Mouse (Mus musculus): Measurements from ENCODE around the gene Rabgap1l.
"Not testable (repeated sequence)": the region's sequence is repeated elsewhere in the genome, so short reads cannot be mapped to it uniquely, and the experiment has no call there.

The Rabgap1l gene

DNA sequence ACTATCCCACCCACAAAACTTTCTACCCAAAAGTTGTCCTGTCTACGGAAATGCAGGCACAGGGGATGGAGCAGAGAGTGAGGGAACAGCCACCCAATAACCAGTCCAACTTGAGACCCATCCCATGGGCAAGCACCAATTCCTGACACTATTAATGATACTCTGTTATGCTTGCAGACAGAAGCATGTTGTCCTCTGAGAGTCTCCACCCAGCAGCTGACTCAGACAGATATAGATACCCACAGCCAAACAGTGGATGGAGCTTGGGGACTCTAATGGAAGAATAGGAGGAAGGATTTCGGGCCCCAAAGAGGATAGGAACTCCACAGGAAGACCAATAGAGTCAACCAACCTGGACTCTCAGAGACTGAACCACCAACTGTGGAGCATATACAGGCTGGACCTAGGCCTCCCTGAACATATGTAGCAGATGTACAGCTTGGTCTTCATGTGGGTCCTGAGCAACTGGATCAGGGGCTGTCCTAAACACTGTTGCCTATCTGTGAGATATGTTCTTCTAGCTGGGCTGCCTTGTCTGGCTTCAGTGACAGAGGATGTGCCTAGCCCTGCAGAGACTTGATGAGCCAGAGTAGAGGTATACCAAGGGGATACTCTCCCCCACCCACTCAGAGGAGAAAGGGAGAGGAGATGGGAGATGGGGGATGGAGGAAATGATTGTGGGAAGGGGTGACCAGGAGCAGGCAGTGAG, 510.7 kb downstream of the Rabgap1l start:
- DNase-seq (ENCODE audit: low spot score): not testable (repeated sequence)

DNA sequence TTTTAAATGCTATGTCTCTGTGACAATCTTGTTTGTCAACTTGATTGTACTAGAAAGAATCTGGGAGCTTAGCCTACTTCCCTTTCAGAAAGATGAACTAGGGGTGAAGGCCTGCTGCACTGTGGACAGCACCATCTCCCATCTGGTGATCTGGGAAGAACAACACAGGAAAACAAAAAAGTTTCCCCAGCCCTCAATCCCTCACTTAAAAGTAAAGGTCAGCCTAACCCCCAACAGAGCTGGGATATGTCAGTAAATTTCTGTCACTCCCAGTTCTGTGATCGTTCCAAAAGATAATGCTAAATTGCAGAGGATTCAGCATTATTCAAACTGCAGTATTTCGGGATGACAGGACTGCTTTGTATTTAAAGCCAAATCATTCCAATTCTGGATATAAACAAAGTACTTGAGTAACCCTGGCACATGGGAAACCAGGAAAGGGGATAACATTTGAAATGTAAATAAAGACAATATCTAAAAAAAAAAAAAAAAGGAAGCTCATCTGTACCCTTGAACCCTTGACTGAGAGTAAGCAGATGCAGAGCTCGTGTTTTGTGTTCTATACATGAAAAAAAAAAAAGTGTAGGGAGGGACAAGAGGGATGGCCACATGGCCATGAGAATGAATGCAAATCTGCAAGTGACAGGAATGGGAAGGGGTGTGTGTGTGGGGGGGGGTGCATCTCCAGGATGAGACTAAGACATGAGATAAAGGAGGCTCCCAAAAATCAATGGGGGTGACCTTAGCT, 511.5 kb downstream of the Rabgap1l start:
- no peak for DNase-seq (ENCODE audit: low spot score)

DNA sequence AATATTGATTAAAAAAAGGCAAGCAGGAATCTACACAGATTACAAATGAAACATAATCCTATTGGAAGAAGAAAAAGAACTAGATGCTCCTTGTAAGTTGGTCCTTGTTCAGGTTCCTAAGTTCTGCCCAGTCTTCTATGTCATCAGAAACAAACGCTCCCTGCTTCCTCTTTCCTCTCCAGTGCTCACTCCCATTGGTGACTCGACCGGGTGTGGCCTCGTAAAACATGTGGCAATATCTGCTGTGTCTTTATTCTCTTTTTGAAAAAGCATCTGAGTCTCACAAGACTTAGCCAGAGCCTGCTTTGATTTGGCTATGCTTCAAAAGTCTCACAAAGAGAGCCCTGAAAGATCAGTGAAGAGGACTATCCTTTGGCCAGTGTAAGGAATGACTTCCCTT, 512.4 kb downstream of the Rabgap1l start:
- DNase-seq (ENCODE audit: low spot score): no peak

GRCm38 (mm10) chr1:160277940-160278682, 514.9 kb downstream of the Rabgap1l start:
- no peak for DNase-seq (ENCODE audit: low spot score)

DNA sequence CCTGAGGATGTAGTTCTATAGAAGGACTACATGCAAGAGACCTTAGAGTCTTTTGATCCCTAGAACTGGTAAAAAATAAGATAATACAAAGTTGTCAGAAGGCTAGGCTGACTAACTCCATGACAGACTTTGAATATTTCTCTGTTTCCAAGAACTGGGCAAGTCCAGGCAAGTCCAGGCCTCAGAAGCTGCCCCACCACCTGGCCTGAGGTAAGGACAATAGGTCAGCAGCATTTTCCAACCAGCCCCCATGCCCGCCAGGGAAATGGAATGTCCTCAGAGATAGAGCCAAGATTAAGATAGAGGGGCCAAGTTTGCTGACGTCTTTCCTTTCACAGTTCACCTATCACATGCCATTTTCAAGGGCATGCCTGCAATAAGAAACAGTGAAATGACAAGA, 517.8 kb downstream of the Rabgap1l start:
- no peak for DNase-seq (ENCODE audit: low spot score)

GRCm38 (mm10) chr1:160273133-160273743, 519.8 kb downstream of the Rabgap1l start:
- DNase-seq (ENCODE audit: low spot score): no peak

- DNase-seq (ENCODE audit: low spot score): no peak
Measured at GRCm38 (mm10) chr1:160271282-160271967, 521.6 kb downstream of the Rabgap1l start.

- DNase-seq (ENCODE audit: low spot score): no peak
Measured at GRCm38 (mm10) chr1:160268322-160268721, 524.7 kb downstream of the Rabgap1l start.

GRCm38 (mm10) chr1:160263630-160264346, 529.2 kb downstream of the Rabgap1l start:
- DNase-seq (ENCODE audit: low spot score): no peak

- DNase-seq (ENCODE audit: low spot score): no peak
Measured at GRCm38 (mm10) chr1:160263053-160263452, 530.0 kb downstream of the Rabgap1l start.

GRCm38 (mm10) chr1:160262415-160262814, 530.6 kb downstream of the Rabgap1l start:
- peak; percentile 34 for DNase-seq (ENCODE audit: low spot score)

GRCm38 (mm10) chr1:160261849-160262248, 531.2 kb downstream of the Rabgap1l start:
- no peak for DNase-seq (ENCODE audit: low spot score)

DNA sequence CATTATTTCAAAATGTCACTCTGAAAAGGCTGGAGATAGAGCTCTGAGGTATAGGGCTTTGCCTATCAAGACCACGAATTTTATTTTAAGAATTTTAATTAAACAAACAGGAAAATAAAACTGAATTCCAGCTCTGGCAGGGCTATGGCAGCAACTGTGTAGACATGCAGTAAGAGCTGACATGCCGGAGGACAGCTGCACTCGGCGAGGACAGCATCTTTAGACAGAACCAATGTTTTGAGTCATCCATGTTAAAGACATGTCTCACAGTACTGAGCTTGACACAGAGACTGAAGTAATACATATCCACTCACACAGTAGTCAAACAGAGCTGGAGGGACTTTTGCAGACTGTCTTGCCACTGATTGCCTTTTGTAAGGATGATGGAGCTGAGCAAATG, 532.4 kb downstream of the Rabgap1l start:
- no peak for DNase-seq (ENCODE audit: low spot score)

- DNase-seq (ENCODE audit: low spot score): peak; percentile 23
Measured at GRCm38 (mm10) chr1:160259884-160260283, 533.1 kb downstream of the Rabgap1l start.

DNA sequence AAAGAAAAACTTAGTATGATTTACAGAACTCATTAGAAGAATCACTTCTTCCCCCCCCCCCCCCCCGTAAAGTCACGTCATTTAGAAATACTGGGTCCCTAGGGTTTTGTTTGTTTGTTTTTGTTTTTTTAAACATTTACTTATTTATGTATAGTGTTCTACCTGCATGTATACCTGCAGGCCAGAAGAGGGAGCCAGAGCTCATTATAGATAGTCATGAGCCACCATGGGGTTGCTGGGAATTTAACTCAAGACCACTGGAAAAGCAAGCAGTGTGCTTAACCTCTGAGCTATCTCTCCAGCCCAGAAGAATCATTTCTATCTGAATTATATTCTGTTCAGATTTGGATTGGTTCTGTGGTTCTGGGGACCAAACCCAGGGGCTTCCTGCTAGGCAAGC, 539.9 kb downstream of the Rabgap1l start:
- no peak for DNase-seq (ENCODE audit: low spot score)

- no peak for DNase-seq (ENCODE audit: low spot score)
Measured at GRCm38 (mm10) chr1:160251388-160252007, 541.5 kb downstream of the Rabgap1l start.

DNA sequence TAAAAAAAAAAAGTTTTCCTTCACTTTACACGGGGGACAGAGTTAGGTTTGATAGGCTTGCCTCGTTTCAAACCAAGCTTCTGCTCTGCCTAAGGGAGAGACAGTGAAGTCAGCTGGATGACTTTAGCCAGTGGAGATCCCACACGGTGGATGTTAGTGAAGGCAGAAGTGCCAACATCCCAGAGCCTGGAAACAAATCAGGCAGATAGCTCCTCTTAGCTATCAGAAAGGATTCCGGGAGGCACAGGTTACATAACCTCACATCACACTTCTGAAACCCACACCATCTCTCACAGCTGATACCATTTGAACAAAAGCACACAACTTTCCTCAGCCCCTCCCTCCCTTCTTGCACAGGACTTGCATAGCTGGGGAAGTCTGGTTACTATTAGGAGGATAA, 542.2 kb downstream of the Rabgap1l start:
- no peak for DNase-seq (ENCODE audit: low spot score)

- DNase-seq (ENCODE audit: low spot score): no peak
Measured at GRCm38 (mm10) chr1:160249786-160250185, 543.2 kb downstream of the Rabgap1l start.

- DNase-seq (ENCODE audit: low spot score): no peak
Measured at GRCm38 (mm10) chr1:160247473-160247872, 545.5 kb downstream of the Rabgap1l start.

DNA sequence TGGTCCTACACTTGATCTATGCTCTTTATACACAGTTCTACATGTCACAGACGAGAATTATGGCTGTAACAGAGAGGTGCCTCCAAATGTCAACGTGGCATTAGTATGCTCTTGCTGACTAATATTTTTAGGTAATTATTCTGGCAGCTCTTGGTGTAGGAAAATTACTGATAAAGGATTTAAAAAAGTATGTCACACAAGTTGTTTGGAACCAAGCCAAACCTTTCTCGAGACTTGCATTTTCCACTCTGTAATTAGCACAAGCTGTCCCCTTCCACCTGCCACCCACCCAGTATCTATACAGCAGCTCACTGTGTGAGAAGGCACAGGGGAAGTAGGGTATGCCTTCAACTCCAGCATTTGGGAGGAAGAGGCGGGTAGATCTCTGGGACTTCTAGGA, 546.2 kb downstream of the Rabgap1l start:
- DNase-seq (ENCODE audit: low spot score): no peak

DNA sequence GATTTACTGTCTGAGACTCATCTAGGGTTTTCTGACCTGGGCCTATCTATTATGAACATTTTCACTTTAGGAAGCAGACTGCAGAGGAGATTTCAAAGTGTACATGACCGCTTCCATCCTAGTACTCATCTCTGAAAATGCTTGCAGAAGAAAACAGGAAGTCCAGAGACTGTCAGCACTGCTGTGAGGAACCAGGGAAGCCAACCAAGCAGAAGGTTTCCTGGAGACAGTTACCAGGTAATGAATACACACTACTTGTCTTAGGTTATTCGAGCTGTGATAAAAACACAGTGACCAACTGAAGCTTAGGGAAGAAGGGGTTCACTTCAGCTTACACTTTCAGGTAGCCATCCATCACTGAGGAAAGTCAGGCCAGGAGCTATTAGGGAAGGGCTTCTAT, 547.1 kb downstream of the Rabgap1l start:
- DNase-seq (ENCODE audit: low spot score): no peak
